Mouse (Mus musculus) NIH3T3 (cell line): ENCODE measurements around the gene Rapsn.

ENCODE experiments used
- DNase-seq: peaks from one replicate; pipeline ENCODE4 v3.0.0-alpha.2; 2012; ENCODE audit warnings: low read depth

Gene Rapsn

DNA sequence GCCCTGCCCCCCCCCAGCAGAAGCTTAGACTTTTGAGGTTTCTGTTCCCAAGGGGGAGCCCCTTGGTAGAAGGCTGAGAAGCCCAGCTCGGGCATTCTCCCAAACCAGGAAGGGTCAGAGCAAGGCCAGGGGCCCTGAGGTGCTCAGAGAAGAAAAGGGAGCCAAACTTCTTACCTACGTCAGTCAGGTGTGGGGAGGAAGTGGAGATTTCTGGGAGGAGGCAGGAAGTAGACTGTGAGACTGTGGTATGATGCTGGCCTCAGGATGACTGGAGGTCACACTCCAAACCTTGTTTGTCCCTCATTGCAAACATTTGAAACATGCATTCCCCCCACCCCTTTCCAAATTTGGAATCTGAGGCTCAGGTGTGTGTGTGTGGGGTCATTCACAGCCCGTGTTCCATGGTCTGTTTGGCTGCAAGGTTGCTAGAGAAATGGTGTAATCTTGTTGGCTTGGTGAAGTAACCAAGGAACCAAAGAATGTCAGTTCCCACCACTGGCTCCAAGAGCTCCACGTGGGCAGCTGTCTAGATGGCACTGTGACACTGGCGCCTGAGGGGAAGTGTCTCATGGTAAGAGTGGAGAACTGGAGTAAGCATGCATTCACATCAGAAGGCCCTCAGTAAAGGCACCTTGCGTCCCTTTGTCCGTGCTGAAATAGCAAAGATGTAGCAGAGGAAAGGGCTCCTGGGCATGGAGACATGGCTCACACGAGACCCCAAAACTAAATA is 45.5 kb downstream of the Rapsn start:
- DNase-seq: no peak

GRCm38 (mm10) chr2:91081775-91082695 is 46.6 kb downstream of the Rapsn start, which contains the start of gene Spi1:
TSS of gene Spi1 (plus strand) at chr2:91082390.
- no peak for DNase-seq

DNA sequence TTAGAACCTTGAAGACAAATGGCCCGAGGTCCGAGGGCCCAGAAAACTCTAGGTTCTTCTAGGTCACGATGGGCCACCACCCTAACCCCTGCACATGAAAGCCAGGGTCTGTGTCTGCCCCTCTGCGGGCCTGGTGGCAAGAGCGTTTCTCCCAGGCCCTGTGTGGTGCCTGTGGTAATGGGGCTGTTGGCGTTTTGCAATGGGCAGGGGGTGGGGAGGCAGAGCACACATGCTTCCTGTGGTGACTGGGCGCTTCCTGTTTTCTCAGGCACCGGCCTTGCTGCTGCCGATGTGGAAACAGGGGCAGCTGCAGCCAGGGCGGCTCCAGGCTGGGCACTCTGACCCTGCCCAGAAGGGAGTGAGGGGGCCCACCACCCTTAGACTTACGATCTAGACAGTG is 47.4 kb downstream of the Rapsn start:
- DNase-seq: no peak

DNA sequence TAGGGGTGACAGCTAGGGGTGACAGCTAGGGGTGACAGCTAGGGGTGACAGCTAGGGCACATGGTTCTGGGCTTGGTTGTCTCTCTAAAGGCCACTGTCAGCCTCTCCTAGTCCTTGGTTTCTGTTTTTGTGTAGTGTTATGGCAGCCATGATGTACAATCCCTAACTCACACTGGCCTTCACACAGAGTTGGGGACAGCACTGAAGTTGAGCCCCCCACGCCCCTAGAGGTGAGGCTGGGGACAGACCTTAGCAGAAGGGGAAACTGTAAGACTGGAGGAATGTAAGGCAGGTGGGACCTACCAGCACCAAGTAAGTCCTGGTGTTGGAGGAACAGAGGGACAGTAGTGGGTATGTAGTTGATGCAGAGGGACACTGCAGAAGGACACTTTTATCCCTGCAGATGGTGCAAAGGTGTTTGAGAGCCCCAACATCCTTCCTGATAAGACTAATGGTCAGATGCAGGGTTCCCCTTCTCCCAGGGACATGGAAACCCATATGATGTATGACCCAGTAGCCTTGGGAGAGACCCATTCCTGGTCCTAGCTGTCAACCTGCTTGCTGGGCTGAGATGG is 48.0 kb downstream of the Rapsn start:
- no peak for DNase-seq

GRCm38 (mm10) chr2:91084179-91084820 is 48.9 kb downstream of the Rapsn start:
- no peak for DNase-seq

GRCm38 (mm10) chr2:91085494-91086391 is 50.3 kb downstream of the Rapsn start:
- no peak for DNase-seq

- DNase-seq: no peak
These were observed 51.2 kb downstream of the Rapsn start for GRCm38 (mm10) chr2:91086392-91087237.

- no peak for DNase-seq
These were observed 52.0 kb downstream of the Rapsn start for GRCm38 (mm10) chr2:91087453-91087852.

GRCm38 (mm10) chr2:91088987-91089386 is 53.6 kb downstream of the Rapsn start:
- DNase-seq: no peak

GRCm38 (mm10) chr2:91090208-91090607 is 54.8 kb downstream of the Rapsn start:
- no peak for DNase-seq

DNA sequence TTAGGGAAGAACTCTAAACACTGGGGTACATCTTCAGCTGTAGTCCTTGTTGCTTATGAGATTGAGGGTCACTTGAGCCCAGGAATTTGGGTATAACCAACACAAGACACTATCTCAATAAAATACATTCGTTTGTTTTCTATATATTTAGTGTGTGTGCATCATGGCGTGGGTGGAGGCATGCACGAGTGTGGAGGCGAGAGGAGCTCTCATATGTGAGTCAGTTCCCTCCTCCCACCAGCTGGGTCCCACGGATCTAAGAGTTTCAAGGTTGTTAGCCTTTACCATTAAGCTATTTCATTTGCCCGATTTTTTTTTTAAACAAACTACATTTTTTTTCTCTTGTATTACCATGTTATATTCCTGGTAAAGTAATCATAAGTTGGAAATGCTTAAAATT is 55.4 kb downstream of the Rapsn start:
- DNase-seq: no peak
